Mouse (Mus musculus) liver, embryonic 13.5 days (tissue): ENCODE results near the gene Mrgpre. TPM values are rescaled to one million over a fixed set of nuclear protein-coding genes. Genes with fewer than 3 reads are reported as not detected.

Experiments
- ATAC-seq: fragments of 200-750 bp; cut with Nextera tagmentation; 2 replicates; pipeline ENCODE4 v1.8.0; 2017; ENCODE audit warnings: low read depth, mild to moderate bottlenecking, moderate number of reproducible peaks, moderate library complexity
- DNase-seq: peaks from one replicate; pipeline ENCODE4 v3.0.0; 2022
- H3K27ac ChIP-seq: fragments of 300-500 bp; sonication (generic); 2 replicates; pipeline ENCODE4 v1.5.1; 2015; ENCODE audit warnings: moderate library complexity, mild to moderate bottlenecking, inconsistent platforms
- H3K27me3 ChIP-seq: fragments of 300-500 bp; sonication (generic); 2 replicates; pipeline ENCODE4 v1.6.1; 2015; ENCODE audit warnings: mild to moderate bottlenecking, inconsistent platforms
- H3K36me3 ChIP-seq: fragments of 300-500 bp; sonication (generic); 2 replicates; pipeline ENCODE4 v1.6.1; 2015; ENCODE audit warnings: mild to moderate bottlenecking, inconsistent platforms
- H3K4me1 ChIP-seq: fragments of 300-500 bp; sonication (generic); replicated peaks from 2 replicates; pipeline ENCODE4 v1.6.1; 2015; ENCODE audit warnings: inconsistent platforms
- H3K4me2 ChIP-seq: fragments of 300-500 bp; sonication (generic); 2 replicates; pipeline ENCODE4 v1.6.1; 2015; ENCODE audit warnings: inconsistent platforms, mild to moderate bottlenecking, moderate library complexity
- H3K4me3 ChIP-seq: fragments of 300-500 bp; sonication (generic); replicated peaks from 2 replicates; pipeline ENCODE4 v1.5.1; 2015; ENCODE audit warnings: mild to moderate bottlenecking, inconsistent platforms
- H3K9ac ChIP-seq: fragments of 300-500 bp; sonication (generic); 2 replicates; pipeline ENCODE4 v1.6.1; 2015; ENCODE audit warnings: mild to moderate bottlenecking, inconsistent platforms
- H3K9me3 ChIP-seq: fragments of 300-500 bp; sonication (generic); replicated peaks from 2 replicates; pipeline ENCODE4 v1.6.1; 2016; ENCODE audit warnings: inconsistent platforms
- WGBS: fragments of 180-500 bp; shearing (Covaris S2); methylation state at CpG from one replicate; pipeline ENCODE4 v1.1.7; 2015; ENCODE audit not compliant: insufficient replicate concordance; 5-methylcytosine and 5-hydroxymethylcytosine counted together
- polyA plus RNA-seq: library from polyadenylated mRNA; unstranded; fragments of >200 nt; fragmentation: Nextera tagmentation; extraction: Ambion mirVana; gene quantifications from 2 replicates; pipeline ENCODE4 v1.2.1, GENCODE M21; 2015

The Mrgpre gene
- polyA plus RNA-seq, 1 experiment from 2014 or later = 0.17 TPM

GRCm38 (mm10) chr7:143819201-143819600, 34.9 kb upstream of the Mrgpre start:
- WGBS = 78% methylated on average over 4 of the region's 4 CpGs
- Histone ChIP-seq H3K4me2 (no peak overlapping the region), H3K27me3 (no peaks in the 10 kb centered on the region), H3K9ac (no peak overlapping the region), H3K4me3 (no peak overlapping the region), H3K4me1 (peaks cover 24% of the 10 kb centered on the region), H3K36me3 (peaks cover 37% of the 10 kb centered on the region), H3K27ac (no peak overlapping the region), H3K9me3 (no peaks in the 10 kb centered on the region)
- DNase-seq (no peak), ATAC-seq (no peak)

GRCm38 (mm10) chr7:143808909-143809308, 24.6 kb upstream of the Mrgpre start:
- Histone ChIP-seq H3K27ac (no peak overlapping the region), H3K4me1 (no peaks in the 10 kb centered on the region), H3K36me3 (peaks cover 93% of the 10 kb centered on the region), H3K9ac (no peak overlapping the region), H3K4me2 (no peak overlapping the region), H3K9me3 (no peaks in the 10 kb centered on the region), H3K4me3 (no peak overlapping the region), H3K27me3 (no peaks in the 10 kb centered on the region)
- ATAC-seq (no peak), DNase-seq (no peak)
- 50% methylated on average over 1 of the region's 1 CpGs for WGBS

GRCm38 (mm10) chr7:143805199-143805624, 20.9 kb upstream of the Mrgpre start:
- H3K4me2 ChIP-seq = no peak overlapping the region
- no peak overlapping the region for H3K27ac ChIP-seq
- ATAC-seq = no peak
- peaks cover 80% of the 10 kb centered on the region for H3K36me3 ChIP-seq
- H3K27me3 ChIP-seq = no peaks in the 10 kb centered on the region
- no peaks in the 10 kb centered on the region for H3K4me1 ChIP-seq
- H3K9ac ChIP-seq = no peak overlapping the region
- WGBS = 65% methylated on average over 5 of the region's 5 CpGs
- no peaks in the 10 kb centered on the region for H3K9me3 ChIP-seq
- no peak for DNase-seq
- no peak overlapping the region for H3K4me3 ChIP-seq

- H3K27me3 ChIP-seq = no peaks in the 10 kb centered on the region
- DNase-seq (no peak), ATAC-seq (no peak)
- H3K4me2 ChIP-seq = no peak overlapping the region
- H3K9me3 ChIP-seq = no peaks in the 10 kb centered on the region
- WGBS = 77% methylated on average over 8 of the region's 8 CpGs
- H3K4me3 ChIP-seq = no peak overlapping the region
- H3K9ac ChIP-seq = no peak overlapping the region
- H3K36me3 ChIP-seq = peaks cover 75% of the 10 kb centered on the region
- no peaks in the 10 kb centered on the region for H3K4me1 ChIP-seq
- no peak overlapping the region for H3K27ac ChIP-seq
Observed at GRCm38 (mm10) chr7:143801195-143802065, 17.1 kb upstream of the Mrgpre start.

- Histone ChIP-seq H3K4me3 (no peak overlapping the region), H3K4me2 (no peak overlapping the region), H3K9ac (no peak overlapping the region), H3K4me1 (no peaks in the 10 kb centered on the region), H3K27ac (no peak overlapping the region), H3K9me3 (no peaks in the 10 kb centered on the region), H3K27me3 (no peaks in the 10 kb centered on the region), H3K36me3 (peaks cover 71% of the 10 kb centered on the region)
- ATAC-seq (no peak), DNase-seq (no peak)
- 74% methylated on average over 1 of the region's 1 CpGs for WGBS
Observed at GRCm38 (mm10) chr7:143800770-143801169, 16.5 kb upstream of the Mrgpre start.

- no peaks in the 10 kb centered on the region for H3K27me3 ChIP-seq
- no peak overlapping the region for H3K4me2 ChIP-seq
- no peak overlapping the region for H3K9ac ChIP-seq
- no peak overlapping the region for H3K27ac ChIP-seq
- H3K36me3 ChIP-seq = peaks cover 60% of the 10 kb centered on the region
- H3K4me1 ChIP-seq = no peaks in the 10 kb centered on the region
- WGBS = 67% methylated on average over 4 of the region's 4 CpGs
- no peak overlapping the region for H3K4me3 ChIP-seq
- DNase-seq = no peak
- H3K9me3 ChIP-seq = no peaks in the 10 kb centered on the region
- no peak for ATAC-seq
Observed at GRCm38 (mm10) chr7:143798783-143799182, 14.5 kb upstream of the Mrgpre start.

GRCm38 (mm10) chr7:143793121-143793520, 8.8 kb upstream of the Mrgpre start:
- Histone ChIP-seq H3K4me2 (no peak overlapping the region), H3K27me3 (no peaks in the 10 kb centered on the region), H3K9me3 (no peaks in the 10 kb centered on the region), H3K4me1 (peaks cover 12% of the 10 kb centered on the region; the same call in 1 of the 2 replicates), H3K4me3 (no peak overlapping the region), H3K27ac (no peak overlapping the region), H3K9ac (no peak overlapping the region), H3K36me3 (peaks cover 23% of the 10 kb centered on the region)
- ATAC-seq (peak; percentile 46; the same call in 1 of the 2 replicates), DNase-seq (no peak)
- 35% methylated on average over 4 of the region's 4 CpGs for WGBS

- Histone ChIP-seq H3K9ac (no peak overlapping the region), H3K27ac (0 out of 2 replicates have a peak overlapping the region, but pooled peaks have one; percentile 10), H3K36me3 (peaks cover 18% of the 10 kb centered on the region; the same call in 1 of the 2 replicates), H3K9me3 (no peaks in the 10 kb centered on the region), H3K4me3 (no peak overlapping the region), H3K4me2 (no peak overlapping the region), H3K4me1 (peaks cover 12% of the 10 kb centered on the region; the same call in 1 of the 2 replicates), H3K27me3 (no peaks in the 10 kb centered on the region)
- DNase-seq (no peak), ATAC-seq (peak; percentile 54)
- WGBS = 57% methylated on average over 6 of the region's 6 CpGs
Observed at GRCm38 (mm10) chr7:143792336-143792985, 8.2 kb upstream of the Mrgpre start.

- peak; percentile 32; the same call in 1 of the 2 replicates for ATAC-seq
- H3K27me3 ChIP-seq = peaks cover 22% of the 10 kb centered on the region
- H3K9me3 ChIP-seq = no peaks in the 10 kb centered on the region
- peaks cover 15% of the 10 kb centered on the region for H3K4me1 ChIP-seq
- no peaks in the 10 kb centered on the region for H3K36me3 ChIP-seq
- 0 out of 2 replicates have a peak overlapping the region, but pooled peaks have one; percentile 3 for H3K9ac ChIP-seq
- no peak for DNase-seq
- peak overlapping the region; percentile 41 for H3K4me3 ChIP-seq
- 14% methylated on average over 6 of the region's 6 CpGs for WGBS
- no peak overlapping the region for H3K27ac ChIP-seq
- H3K4me2 ChIP-seq = peak overlapping the region; percentile 56
Observed at GRCm38 (mm10) chr7:143783378-143783995, 813 bp downstream of the Mrgpre start.

GRCm38 (mm10) chr7:143777375-143777774, 6.9 kb downstream of the Mrgpre start:
- H3K27ac ChIP-seq = no peak overlapping the region
- H3K9me3 ChIP-seq = no peaks in the 10 kb centered on the region
- H3K4me3 ChIP-seq = no peak overlapping the region
- H3K27me3 ChIP-seq = 0 out of 2 replicates have a peak, but pooled peaks cover 5% of the 10 kb centered on the region
- WGBS = 21% methylated on average over 2 of the region's 2 CpGs
- ATAC-seq (no peak), DNase-seq (no peak)
- peaks cover 10% of the 10 kb centered on the region; the same call in 1 of the 2 replicates for H3K4me1 ChIP-seq
- H3K4me2 ChIP-seq = no peak overlapping the region
- H3K36me3 ChIP-seq = no peaks in the 10 kb centered on the region
- H3K9ac ChIP-seq = no peak overlapping the region

GRCm38 (mm10) chr7:143776137-143776536, 8.2 kb downstream of the Mrgpre start:
- H3K27me3 ChIP-seq = no peaks in the 10 kb centered on the region
- no peaks in the 10 kb centered on the region for H3K9me3 ChIP-seq
- no peak overlapping the region for H3K4me2 ChIP-seq
- 27% methylated on average over 3 of the region's 3 CpGs for WGBS
- no peaks in the 10 kb centered on the region for H3K36me3 ChIP-seq
- peaks cover 10% of the 10 kb centered on the region; the same call in 1 of the 2 replicates for H3K4me1 ChIP-seq
- no peak overlapping the region; the same call in 1 of the 2 replicates for H3K27ac ChIP-seq
- no peak for DNase-seq
- H3K4me3 ChIP-seq = no peak overlapping the region
- ATAC-seq = peak; percentile 50; the same call in 1 of the 2 replicates
- H3K9ac ChIP-seq = no peak overlapping the region
